Mouse (Mus musculus) gastrocnemius, postnatal 36 days (tissue): ENCODE measurements around the gene Hist1h2bj. TPM values are rescaled to one million over a fixed set of nuclear protein-coding genes. Genes with fewer than 3 reads are reported as not detected.

Experiments used
- DNase-seq, 2 experiments: peaks; one replicate each; pipeline ENCODE4 v3.0.0; 2022
- intact Hi-C: fragments of 180-260 bp; cut with DNase I; formaldehyde crosslinking; loops from one replicate; pipeline ENCODE4 v1.15.1; 2025
- long read RNA-seq, 2 experiments: library from polyadenylated mRNA; stranded (forward); transcript quantifications; one replicate each; pipeline ENCODE4 v2.0.0; 2021
- total RNA-seq, 2 experiments: library from RNA; stranded (reverse); gene quantifications; 2 replicates each; pipeline ENCODE4 v1.2.3; 2021

Gene Hist1h2bj
- total RNA-seq: 1 to 10 TPM; 7.6 to 8.9 TPM
- long read RNA-seq, experiment 1, partial matches to known transcripts: 0 of 2 reads
- long read RNA-seq, experiment 1, other reads (novel, unspliced or antisense): 2 of 2 reads
- long read RNA-seq, experiment 2, partial matches to known transcripts: 0 of 1 reads
- long read RNA-seq, experiment 2, other reads (novel, unspliced or antisense): 1 of 1 reads

DNA sequence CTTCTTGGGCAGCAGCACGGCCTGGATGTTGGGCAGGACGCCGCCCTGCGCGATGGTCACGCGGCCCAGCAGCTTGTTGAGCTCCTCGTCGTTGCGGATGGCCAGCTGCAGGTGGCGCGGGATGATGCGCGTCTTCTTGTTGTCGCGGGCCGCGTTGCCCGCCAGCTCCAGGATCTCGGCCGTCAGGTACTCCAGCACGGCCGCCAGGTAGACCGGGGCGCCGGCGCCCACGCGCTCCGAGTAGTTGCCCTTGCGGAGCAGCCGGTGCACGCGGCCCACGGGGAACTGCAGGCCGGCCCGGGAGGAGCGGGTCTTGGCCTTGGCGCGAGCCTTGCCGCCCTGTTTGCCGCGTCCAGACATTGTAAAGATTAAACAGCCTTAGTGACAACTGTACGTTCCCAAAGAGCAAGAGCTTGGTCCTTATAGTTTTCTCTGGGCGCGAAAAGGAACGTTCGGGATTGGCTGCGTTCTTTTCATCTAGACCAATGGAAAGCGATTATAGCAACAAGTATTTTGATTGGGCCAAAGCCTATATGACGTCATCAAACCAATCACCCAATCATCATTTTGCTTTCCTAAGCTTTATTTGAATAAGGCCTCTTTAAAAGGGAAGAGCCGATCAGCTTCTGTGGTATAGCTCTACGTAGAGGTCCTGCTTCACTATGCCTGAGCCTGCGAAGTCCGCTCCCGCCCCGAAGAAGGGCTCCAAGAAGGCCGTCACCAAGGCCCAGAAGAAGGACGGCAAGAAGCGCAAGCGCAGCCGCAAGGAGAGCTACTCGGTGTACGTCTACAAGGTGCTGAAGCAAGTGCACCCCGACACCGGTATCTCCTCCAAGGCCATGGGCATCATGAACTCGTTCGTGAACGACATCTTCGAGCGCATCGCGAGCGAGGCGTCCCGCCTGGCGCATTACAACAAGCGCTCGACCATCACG is at the start of gene Hist1h2bj, which contains the start of gene Hist1h2ag:
Hist1h2bj (plus strand) TSS at position 647 of the 935 bp plus-strand sequence.
Hist1h2ag (minus strand) TSS at position 377 of the 935 bp plus-strand sequence.
- DNase-seq: peak; percentile 75 to 78
- intact Hi-C loops: loop anchor here (10.0 kb wide), 1 partner anchor 1712 kb away; the partner anchor contains the start of genes Hist1h2ab, Hist1h3b and Hist1h4b

GRCm38 (mm10) chr13:21993957-21994738 is 48.9 kb upstream of the Hist1h2bj start:
- no peak for DNase-seq

GRCm38 (mm10) chr13:21994896-21995295 is 48.1 kb upstream of the Hist1h2bj start:
- no peak for DNase-seq
- intact Hi-C loops: no loop called here

More at GRCm38 (mm10) chr13:21993957-21994738, 48.9 kb upstream of the Hist1h2bj start:
- intact Hi-C loops: no loop called here

- intact Hi-C loops: no loop called here
- DNase-seq: no peak
Observed at GRCm38 (mm10) chr13:21995331-21995914, 47.6 kb upstream of the Hist1h2bj start.

GRCm38 (mm10) chr13:21996101-21996839 is 46.7 kb upstream of the Hist1h2bj start:
- no peak for DNase-seq
- intact Hi-C loops: no loop called here

DNA sequence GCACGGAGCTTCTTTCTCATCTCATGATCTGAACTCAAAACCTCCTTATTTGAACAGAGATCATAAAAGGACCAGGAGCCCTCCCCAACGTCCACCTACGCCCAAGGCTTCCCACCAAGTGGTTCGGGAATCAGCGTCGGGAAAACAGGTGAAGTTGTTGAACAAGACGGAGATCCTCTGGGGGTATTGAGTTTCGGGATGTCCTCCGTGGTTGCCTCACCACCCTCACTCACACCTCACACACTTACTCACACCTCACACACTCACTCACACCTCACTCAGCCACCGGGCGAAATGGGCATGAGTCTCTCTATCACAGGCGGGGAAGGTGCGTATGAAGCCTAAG is 46.2 kb upstream of the Hist1h2bj start:
- intact Hi-C loops: no loop called here
- DNase-seq: no peak

DNA sequence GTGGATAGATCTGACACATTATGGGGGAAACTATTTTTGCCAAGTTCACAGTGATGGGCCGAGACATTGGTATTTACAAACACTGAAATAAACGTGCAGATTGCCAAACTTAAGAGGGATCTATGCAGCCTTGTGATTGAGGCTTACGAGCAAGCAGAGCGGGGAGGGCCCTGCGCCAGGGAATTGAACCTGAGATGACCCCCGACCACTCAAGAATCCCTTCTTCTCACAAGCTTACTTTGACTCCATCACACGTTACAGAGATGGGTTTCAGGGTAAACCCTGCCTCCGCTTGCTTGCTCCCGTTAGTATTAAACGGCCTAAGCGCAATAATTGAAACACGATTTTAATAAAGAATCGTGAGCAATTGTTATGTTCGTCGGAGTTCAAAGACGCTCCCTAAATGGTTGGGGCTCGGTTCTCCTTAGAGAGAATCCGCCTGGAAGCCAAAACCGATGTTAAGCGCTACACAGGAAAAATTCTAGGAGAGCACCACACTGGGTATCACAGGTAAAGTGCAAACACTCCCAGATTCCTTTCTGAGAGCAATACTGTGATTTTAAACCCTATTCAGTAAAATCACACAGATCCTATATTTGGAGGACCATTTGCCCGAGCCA is 45.7 kb upstream of the Hist1h2bj start:
- intact Hi-C loops: no loop called here
- DNase-seq: no peak

DNA sequence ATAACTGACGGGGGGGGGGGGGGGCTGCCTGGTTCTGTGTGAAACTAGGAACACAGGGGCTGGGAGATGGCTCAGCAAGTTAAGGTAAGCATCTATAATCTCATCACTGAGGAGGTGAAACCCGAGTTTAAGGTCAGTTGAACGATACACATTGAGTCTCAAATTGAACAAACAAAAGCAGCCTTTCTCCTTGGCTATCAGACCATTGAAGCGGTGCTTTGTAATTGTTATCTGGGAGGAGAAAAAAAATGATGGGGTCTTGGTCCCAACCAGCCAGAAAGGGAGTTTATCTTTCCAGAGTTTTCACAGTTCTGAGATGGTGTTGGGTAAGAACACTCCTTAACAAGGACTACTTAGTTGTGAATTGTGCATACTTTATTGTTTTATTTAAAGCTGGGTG is 45.2 kb upstream of the Hist1h2bj start:
- DNase-seq: no peak
- intact Hi-C loops: no loop called here

GRCm38 (mm10) chr13:21998412-21998811 is 44.6 kb upstream of the Hist1h2bj start:
- DNase-seq: no peak
- intact Hi-C loops: no loop called here

GRCm38 (mm10) chr13:21999147-21999546 is 43.9 kb upstream of the Hist1h2bj start:
- no peak for DNase-seq
- intact Hi-C loops: no loop called here

DNA sequence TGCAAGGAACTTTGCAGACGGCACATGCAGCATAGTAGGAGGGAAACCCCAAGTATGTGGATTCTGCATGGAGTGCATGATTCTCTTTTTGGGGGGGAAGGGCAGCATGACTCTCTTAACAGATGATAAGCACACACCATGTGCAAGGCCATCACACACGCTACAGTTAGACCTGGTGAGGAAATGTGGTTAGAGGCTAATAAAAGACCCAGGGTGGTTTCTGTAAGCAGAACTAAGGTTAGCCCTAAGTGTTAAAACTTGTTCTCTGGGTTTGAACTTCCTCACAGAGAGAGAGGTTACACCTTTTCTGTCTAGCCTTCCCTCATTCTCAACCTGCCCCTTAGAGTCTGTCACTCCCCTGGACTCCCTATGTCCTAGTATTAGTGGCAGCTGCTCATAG is 41.7 kb upstream of the Hist1h2bj start:
- no peak for DNase-seq
- intact Hi-C loops: no loop called here

GRCm38 (mm10) chr13:22001823-22002222 is 41.2 kb upstream of the Hist1h2bj start:
- intact Hi-C loops: no loop called here

GRCm38 (mm10) chr13:22005605-22006333 is 37.2 kb upstream of the Hist1h2bj start:
- DNase-seq: no peak

More at GRCm38 (mm10) chr13:22001823-22002222, 41.2 kb upstream of the Hist1h2bj start:
- no peak for DNase-seq

GRCm38 (mm10) chr13:22006334-22007120 is 36.5 kb upstream of the Hist1h2bj start:
- no peak for DNase-seq
- intact Hi-C loops: no loop called here

More at GRCm38 (mm10) chr13:22005605-22006333, 37.2 kb upstream of the Hist1h2bj start:
- intact Hi-C loops: no loop called here

DNA sequence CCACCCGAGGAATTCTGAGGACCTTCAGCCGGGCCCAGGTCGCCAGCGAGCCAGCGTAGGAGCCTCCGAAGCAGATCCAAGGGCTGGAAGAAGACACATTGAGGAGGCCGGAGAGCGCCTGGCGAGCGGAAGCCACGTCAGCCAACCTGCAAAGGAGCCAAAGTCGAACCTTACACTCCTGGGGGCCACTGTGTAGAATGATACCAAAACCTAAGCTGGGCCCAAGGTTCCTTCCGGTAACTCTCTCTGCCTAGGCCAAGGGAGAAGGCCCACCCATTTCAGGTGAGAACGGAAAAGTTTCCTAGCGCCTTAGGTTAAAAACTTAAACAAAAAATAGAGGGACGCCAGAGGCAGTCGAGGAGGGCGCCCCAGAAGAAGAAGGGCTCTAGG is 35.9 kb upstream of the Hist1h2bj start:
- intact Hi-C loops: no loop called here
- no peak for DNase-seq

GRCm38 (mm10) chr13:22007872-22008271 is 35.1 kb upstream of the Hist1h2bj start:
- intact Hi-C loops: no loop called here
- DNase-seq: no peak

- intact Hi-C loops: no loop called here
- no peak for DNase-seq
Observed at GRCm38 (mm10) chr13:22008707-22009106, 34.3 kb upstream of the Hist1h2bj start.

- intact Hi-C loops: no loop called here
- DNase-seq: no peak
Observed at GRCm38 (mm10) chr13:22009642-22010041, 33.4 kb upstream of the Hist1h2bj start, which contains the start of gene Prss16. Gene Prss16, minus strand, starts transcription at chr13:22009742.
